Mouse (Mus musculus): Measurements from ENCODE around the gene Clmn.

Gene Clmn

DNA sequence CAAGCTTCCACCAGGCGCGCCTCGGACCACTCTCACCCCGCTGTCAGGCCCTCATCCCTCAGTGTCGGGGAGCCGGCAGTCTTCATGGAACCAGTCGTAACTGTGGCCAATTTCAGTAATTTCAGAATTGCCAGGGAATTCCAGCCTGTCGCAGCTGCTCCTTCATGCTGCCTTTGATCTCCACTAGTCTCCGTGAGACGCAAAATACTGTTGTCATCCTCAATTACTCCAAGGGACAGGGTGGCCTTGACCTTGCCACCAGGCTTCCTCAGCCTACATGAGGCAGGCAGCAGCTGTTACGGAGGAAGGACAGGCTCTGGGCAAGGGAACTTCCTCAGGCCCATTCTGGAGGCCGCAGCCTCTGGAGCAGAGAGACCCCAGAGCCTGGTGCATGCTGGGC, 15.5 kb upstream of the Clmn start:
- in situ Hi-C loops (cut with MboI, MseI): no loop called here

DNA sequence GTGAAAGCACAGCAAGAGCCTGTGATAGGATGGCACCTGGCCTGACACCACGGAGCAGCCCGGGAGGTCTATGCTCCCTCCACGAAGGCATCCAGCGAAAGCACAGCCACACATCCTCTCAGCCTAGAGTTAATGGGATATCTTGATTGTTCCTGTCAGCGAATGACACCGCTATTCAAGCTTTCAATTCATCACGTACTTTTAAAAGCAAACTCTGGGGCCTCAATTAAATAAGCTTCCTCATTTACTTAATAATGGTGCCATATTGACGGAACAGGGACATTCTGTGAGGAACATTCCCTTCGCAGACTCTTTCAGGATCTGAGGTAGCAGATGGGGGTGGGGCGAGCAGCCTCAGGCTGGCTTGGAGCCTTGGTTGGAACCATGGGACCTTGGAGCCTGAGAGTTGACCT, 14.7 kb upstream of the Clmn start:
- in situ Hi-C loops (cut with MboI, MseI): no loop called here

DNA sequence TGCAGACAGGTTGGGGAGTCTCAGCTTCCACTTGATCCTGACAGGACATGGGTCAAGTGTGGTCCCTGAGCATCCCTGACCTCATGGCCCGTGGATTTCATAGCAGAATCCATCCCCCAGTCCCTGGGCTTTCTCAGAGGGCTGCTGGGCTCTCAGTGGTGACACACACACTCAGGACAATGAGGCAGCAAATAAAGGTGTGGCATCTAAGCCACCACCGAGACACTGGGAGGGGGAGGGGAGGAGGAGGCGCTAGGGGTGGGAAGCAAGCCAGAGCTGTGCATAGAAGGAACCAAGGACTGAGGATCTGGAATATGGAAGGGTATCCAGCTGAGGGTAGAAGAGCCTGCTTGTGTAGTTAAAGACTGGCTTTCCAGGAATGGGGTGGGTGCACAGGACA, 11.2 kb upstream of the Clmn start:
- in situ Hi-C loops (cut with MboI, MseI): no loop called here

DNA sequence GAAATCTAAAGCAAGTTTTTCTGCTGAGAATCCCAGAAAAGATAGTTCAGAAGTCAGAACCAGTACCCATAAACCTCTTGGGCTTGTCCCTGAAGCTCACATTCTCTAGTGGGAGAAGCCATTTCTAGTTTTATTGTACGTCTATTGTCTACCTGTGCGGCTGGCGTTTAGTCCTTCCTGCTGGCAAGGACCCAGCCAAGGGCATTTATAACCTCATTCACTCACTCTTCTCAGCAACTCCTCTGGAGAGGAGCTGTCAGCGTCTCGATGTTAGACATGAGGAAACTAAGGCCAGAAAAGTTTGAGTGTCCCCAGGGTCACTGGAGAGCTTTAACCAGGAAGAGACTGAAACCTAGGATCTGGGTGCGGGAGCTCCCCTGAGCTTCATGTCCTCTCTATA, 7.1 kb upstream of the Clmn start:
- in situ Hi-C loops (cut with MboI, MseI): no loop called here

DNA sequence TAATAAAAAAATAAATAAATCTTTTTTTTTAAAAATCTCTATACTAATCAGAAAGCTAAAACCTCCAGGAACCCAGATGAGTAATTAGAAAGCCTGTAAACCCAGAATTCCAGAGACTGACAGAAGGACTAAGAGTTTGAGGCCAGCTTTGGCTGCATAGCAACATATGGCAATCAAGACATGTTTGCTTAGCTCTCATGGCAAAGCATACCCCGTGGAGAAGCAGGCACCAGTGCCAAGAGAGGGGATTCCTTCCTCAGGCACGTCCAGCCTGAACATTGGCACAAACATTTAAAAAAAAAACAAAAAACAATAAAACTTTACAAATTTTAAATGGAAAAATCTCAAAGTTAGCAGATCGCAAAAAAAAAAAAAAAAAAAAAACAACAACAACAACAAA, 4.9 kb upstream of the Clmn start:
- in situ Hi-C loops (cut with MboI, MseI): no loop called here

DNA sequence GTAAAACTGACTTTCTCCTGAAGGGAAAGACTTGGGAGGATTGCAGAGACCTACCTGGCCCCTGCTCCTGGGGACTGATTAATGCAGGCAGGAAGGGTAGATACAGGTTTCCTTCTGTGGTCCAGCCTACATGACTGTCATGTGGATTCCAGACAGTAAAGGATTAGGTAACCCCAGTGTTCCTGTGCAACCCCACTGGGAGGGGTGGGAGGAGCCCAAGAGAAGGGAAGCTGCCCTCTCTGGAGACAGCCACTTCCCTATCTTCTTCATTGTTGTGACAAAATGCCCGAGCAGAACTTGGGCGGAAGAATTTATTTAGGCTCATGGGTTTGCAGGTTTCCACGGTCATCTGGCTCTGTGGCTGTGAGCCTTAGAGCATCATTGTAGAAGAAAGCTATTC, 3.6 kb upstream of the Clmn start:
- in situ Hi-C loops (cut with MboI, MseI): no loop called here

DNA sequence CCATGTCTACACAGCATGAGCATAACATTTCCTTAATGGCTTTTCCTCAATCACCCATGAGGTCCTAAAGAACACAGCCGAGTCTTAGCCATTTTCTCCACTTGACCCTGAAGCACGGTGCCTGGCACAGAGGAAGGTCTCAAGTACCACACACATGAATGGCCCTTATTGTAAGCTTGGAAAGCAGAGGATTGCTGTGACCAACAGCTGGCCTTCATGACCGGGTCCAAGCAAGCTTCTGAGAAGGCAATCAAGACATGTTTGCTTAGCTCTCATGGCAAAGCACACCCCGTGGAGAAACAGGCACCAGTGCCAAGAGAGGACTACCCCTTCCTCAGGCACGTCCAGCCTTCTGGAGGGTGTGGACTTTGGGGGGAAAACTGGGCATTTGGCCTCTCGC, 3.0 kb upstream of the Clmn start:
- in situ Hi-C loops (cut with MboI, MseI): no loop called here

DNA sequence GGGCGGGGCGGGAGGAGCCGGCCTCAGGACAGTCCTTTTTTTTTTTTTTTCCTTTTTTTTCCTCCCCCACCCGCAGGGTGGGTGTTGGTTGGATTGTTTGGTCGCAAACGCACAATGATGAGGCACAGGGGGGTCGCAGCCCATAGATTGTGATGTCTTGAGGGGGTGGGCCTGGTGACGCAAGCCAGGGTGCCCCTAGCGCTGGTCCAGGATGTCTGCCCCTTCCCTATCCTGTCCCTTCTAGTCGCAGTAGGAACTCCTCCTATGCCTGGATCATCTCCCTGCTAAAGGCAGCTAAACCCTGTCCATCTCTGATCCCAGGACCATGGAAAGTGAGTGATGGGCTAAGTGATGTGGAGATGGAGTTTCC, 275 bp upstream of the Clmn start:
- in situ Hi-C loops (cut with MboI, MseI): no loop called here

DNA sequence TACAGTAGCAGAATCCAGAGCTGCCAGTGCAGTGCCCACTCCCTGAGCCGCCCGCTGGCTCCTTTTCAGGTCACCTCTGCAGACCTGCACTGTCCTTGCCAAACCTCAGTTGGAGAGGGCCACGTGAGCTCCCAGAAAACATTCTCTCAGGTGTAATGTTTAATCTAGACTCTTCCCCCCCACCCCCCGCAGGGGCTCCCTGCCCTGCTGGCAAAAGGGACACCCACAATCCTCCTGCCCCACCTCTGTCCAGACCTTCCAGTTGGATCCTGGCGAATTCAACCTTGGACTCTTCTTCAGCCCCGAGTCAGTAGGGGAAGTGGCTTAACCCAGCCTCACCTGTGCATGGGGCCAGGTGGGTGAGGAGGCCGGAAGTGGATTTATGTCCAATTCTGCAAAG, 1.2 kb downstream of the Clmn start:
- in situ Hi-C loops (cut with MboI, MseI): no loop called here

DNA sequence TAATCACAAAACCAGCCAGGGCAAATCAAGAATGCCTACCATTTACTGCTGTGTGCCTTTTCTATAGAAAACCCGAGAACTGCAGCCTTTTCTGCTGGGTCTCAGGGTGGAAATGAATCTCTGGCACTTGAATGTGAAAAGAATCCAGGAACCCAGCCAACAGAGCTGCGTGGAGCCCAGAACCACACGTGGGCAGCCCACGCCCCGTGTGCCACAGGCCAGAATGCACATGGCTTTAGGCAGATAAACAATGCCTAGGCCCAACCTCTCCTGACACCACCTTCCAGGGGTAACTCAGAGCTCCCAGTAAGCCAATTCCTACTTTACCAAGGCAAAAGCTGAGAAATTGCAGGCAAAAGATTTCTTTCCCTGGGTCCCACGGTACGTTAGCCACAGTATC, 5.7 kb downstream of the Clmn start:
- in situ Hi-C loops (cut with MboI, MseI): no loop called here

DNA sequence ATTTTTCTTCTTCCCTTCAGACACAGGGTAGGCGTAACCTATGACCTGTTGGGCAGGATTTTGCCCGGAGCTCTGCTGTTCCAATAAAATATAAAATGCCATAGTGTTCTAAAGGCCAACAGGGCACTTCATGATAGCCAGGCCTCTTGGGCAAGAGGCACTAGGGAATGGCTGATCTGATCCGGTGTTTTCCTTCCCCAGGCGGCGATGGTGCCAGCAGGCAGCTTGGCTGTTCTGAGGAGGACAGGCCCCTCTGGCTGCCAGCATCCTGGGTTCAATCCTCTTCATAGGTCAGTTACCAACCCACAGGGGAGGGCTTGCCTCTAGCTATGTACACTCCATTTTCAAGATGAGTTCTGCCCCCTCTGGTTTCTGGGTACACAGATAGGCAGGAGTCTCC, 6.1 kb downstream of the Clmn start:
- in situ Hi-C loops (cut with MboI, MseI): no loop called here

DNA sequence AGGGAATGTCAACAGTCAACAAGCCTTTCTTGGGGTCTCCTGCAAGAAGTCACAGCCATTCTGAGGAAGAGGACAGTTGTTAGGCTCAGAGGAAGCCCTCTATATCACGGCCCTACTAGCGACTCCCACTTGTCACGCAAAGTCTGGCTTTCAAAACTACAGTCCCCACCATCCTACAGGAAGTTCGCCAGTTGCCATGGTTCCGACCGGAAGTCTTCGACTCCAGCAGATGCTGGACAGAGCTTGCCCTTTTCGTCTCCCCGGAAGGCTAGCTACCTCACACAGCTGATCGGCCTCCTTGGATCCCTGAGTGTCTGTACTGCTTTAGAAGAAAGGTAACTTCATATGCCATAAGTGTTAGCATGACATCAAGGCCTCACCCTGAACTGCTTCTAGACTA, 7.3 kb downstream of the Clmn start:
- in situ Hi-C loops (cut with MboI, MseI): no loop called here

DNA sequence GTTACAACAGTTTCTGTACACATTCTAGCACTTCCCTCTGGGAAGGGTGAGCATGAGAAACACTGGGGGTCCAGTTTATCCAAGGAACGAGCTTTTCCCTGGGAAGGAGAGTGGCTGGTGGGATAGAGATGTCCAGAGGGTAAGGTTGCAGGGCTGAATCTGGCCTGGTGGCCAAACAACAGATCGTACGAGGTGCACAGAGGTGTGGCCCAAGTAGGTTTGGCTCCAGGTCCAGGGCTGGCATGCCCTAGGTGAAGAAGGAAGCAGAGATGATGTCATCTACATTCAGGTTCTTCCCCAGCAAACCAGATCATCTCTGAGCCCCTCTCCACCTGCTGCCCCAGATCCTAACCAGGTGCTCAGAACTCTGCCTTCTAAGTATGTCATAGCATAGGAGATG, 8.3 kb downstream of the Clmn start:
- in situ Hi-C loops (cut with MboI, MseI): no loop called here

DNA sequence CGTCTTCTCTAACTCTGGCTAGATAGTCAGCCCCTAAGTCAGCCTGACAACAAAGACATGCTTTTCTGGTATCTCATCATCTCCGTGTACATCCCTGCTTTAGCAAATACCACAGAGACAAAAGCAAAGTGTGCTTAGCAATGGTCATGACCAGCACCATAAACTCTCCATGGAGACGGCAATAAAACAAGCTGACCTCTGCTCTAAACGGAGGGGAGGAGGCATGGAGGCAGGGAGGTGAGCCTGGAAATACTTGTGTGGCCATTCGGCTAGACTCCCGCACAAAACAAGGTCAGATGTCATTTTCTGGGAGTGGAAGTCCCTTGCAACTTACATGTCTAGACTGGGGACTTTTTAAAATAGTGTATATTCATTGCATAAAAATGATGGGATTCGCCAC, 9.3 kb downstream of the Clmn start:
- in situ Hi-C loops (cut with MboI, MseI): no loop called here

DNA sequence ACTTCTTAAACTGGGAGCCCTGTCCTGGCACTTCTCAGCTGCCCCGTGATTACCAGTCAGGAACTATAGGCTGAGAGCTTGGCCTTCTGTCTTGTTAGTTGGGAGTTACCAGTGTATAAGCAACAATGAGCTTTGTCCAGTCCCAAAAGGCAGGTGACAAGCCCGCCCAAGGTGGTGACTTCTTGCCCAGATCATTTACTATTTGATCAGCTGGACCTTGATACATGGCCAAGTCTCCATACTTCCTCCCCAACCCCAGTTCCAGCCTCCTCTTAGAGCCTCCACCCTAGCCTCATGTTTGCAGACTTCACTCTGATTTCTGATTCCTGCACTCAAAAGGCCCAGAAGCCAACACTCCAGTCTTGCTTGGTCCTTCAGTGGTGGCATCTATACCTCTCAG, 10.1 kb downstream of the Clmn start:
- in situ Hi-C loops (cut with MboI, MseI): no loop called here

DNA sequence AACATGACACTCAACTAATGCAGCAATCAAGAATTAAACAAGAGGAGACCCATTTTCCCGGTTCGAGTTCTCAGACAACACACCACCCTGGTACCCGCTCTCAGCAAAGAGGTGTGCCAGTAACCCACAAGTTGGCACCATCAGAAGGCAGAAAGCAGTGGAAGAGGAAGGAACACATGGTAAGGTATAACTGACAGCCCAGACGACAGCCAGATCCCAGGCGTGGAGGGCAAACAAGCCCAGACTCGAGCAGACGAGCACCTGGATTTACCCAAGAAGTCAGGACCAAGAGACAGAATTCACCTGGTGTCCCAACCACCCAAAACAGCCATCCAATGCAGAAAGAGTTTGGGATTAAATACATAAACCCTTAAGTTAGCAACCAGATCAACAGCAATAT, 11.5 kb downstream of the Clmn start:
- in situ Hi-C loops (cut with MboI, MseI): no loop called here

DNA sequence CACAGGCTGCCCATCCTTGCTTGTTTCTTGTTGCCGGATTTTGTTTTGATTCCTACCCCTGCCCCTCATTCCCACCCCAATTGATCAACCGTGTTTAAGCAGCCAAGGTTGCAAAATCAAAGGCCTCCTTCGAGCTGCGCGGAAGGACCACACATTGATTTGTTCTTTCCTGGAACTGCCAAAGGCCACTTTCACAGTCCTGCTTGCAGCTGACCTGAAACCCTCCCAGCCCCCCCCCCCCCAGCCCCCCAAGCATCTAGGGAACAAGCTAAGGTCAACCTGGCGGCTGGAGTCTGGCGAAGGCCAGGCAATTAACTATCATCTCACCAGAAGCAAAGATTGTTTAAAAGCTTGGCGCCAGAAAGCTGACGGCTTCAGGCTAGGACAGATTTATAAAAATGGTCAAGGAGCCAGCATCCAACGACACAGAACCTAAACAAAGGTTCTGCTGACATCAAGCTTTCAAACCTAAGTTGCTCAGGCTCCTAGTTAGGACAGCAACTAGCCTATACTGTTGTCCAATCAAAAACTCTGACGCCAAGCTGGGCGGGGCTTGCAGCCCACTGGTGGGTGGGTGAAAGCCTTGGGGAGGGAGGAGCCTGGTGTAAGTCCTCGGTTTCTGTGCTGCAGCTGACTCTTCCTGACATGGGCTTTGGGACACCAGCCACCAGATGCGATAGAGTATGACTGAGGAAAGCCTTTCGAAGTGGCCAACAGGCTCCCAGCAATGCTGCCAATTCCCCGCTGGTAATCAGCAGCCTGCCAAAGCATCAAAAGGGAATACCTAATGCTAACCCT, 13.0 kb downstream of the Clmn start:
- in situ Hi-C loops (cut with MboI, MseI): no loop called here

DNA sequence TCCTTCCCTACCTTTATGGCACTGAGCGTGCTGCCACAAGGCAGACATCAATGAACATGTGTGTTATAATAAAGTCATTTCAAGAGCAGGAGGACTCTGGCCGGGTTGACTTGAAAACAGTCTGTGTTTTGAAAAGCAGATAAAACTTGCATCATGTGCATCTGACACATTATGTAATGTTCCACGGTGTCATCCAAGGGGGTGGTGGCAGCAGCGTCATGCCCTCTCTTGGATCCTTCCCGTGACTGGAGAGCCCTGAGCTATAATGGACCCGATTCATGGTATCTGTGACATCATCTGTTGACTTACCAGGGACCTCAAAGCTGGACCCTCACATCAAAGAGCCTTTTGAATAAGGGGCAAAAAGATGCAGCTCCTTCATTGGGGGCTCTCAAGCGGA, 14.8 kb downstream of the Clmn start:
- in situ Hi-C loops (cut with MboI, MseI): no loop called here

DNA sequence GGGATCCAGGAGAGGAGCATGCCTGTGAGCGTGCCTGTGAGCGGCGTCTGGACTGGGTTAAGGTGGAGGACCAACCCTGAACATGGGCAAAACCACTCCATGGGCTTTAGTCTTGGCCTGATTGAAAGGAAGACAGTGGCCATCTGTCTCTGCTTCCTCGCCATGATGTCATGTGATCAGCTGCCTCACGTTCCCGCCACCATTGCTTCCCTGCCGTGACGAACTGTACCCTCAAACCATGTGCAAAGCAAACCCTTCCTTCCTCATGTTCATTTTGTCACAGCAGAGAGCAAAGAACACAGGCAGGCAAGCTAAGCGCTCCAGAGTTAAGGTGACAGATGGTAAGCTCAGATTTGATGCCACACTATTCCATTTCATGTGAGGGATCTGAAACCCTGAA, 16.2 kb downstream of the Clmn start:
- in situ Hi-C loops (cut with MboI, MseI): no loop called here

DNA sequence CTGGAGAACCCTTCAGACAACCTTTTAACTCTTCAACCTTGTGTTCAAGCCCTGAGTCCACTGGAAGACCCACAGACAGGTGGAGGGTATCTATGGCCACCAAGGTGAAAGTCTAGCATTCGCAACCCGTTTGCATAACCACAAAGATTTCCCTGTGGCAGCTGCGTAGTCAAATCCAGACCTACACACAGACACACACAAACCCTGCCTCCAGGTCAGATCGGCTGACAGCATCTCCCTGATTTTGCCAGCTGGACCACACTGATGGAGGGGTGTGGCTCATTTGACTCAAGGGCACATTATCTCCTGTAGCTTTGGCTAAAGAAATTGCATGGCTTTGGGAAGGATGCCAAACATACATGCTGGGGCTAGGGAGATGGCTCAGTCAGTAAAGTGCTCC, 17.6 kb downstream of the Clmn start:
- in situ Hi-C loops (cut with MboI, MseI): no loop called here

DNA sequence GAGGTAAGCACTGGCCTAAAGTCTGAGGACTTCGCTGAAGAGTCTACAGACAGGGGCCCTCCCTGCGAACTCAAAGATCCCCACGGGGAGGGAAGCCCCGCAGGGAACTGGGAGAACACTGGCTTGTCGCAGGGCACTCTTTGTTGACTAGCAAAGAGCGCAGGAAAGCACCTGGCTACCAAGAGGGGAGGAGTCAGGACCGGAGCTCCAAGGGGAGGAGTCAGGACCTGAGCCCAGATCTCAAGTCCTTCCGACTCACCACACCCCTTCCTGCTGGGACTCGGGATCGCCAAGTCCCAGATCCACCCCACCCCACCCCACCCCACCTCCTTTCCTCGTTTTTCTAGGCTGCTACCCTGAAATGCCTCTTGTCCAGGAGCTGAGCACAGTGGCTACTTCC, 19.2 kb downstream of the Clmn start:
- in situ Hi-C loops (cut with MboI, MseI): no loop called here

DNA sequence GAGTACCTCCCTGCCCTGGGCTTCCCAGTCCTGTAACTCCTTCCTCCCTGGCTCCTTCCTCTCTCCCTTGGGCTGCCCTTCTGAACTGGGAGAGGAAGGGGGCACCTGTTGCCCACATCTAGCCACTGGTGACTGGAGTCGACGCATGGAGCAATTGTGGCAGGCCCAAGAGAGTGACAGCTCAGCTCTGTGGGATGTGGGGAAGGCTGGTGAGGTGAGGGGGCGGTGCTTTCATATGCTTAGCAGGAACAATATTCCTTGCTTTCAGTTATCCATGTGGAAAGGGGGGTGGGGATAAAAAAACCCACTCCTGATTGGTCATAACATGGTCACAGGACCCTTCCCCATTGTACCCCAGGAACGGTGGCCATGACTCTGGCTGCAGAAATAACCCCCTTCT, 19.9 kb downstream of the Clmn start:
- in situ Hi-C loops (cut with MboI, MseI): no loop called here

DNA sequence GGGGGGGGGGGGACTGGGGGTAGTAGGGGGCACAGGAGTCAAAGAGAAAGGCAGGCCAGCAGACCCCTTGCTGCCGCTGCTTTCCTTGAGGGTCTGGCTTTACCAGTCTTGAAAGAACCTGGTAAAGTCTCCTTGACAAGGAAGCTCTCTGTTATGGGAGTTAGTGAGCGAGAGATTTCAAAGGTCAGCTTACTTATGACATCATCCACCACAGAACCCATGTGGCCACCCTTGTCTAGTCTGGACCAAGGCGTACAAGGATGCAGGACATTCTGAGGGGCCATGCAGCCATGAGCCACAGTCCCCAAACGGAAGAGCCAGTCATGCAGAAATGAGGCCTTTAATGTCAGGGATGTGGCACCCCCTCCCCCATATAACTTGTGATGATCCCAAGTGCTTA, 20.6 kb downstream of the Clmn start:
- in situ Hi-C loops (cut with MboI, MseI): no loop called here

DNA sequence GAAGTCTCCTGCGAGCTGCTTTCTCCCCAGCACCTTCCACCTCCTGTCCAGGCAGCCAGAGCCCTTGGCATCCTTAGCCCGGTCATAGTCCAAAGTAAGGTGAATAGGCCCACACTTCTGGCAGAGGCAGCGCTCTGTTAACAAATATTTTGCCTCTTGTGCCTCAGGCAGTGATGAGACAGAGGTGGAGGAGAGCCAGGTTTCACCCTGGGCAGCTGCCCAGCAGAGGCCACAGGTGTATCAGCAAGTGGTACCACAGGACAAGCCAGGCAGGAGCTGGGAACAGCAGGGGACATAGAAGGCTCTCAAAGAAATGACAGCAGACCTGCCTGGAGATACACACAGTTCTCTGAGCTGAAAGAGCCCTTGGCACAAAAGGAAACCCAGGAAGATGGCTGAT, 23.6 kb downstream of the Clmn start:
- in situ Hi-C loops (cut with MboI, MseI): no loop called here
